Mouse (Mus musculus) midbrain, embryonic 12.5 days (tissue): ENCODE measurements around the gene Srgn. TPM values are rescaled to one million over a fixed set of nuclear protein-coding genes. Genes with fewer than 3 reads are reported as not detected.
A peak's percentile ranks its signal among the peaks of the same experiment; 100 is the strongest.

Experiments used
- ATAC-seq: fragments of 200-750 bp; cut with Nextera tagmentation; 2 replicates; pipeline ENCODE4 v1.8.0; 2017; ENCODE audit warnings: low read depth, moderate TSS enrichment, moderate library complexity; ENCODE audit not compliant: low FRiP score
- H3K27ac ChIP-seq: fragments of 300-500 bp; sonication (generic); replicated peaks from 2 replicates; pipeline ENCODE4 v1.5.1; 2016; ENCODE audit warnings: mild to moderate bottlenecking
- H3K27me3 ChIP-seq: fragments of 300-500 bp; sonication (generic); 2 replicates; pipeline ENCODE4 v1.6.1; 2016; ENCODE audit warnings: mild to moderate bottlenecking
- H3K36me3 ChIP-seq: fragments of 300-500 bp; sonication (generic); 2 replicates; pipeline ENCODE4 v1.6.1; 2016
- H3K4me1 ChIP-seq: fragments of 300-500 bp; sonication (generic); 2 replicates; pipeline ENCODE4 v1.6.1; 2016
- H3K4me2 ChIP-seq: fragments of 300-500 bp; sonication (generic); replicated peaks from 2 replicates; pipeline ENCODE4 v1.6.1; 2016; ENCODE audit warnings: mild to moderate bottlenecking, moderate library complexity
- H3K4me3 ChIP-seq: fragments of 300-500 bp; sonication (generic); 2 replicates; pipeline ENCODE4 v1.5.1; 2016; ENCODE audit warnings: mild to moderate bottlenecking
- H3K9ac ChIP-seq: fragments of 300-500 bp; sonication (generic); replicated peaks from 2 replicates; pipeline ENCODE4 v1.6.1; 2016; ENCODE audit warnings: mild to moderate bottlenecking, moderate library complexity
- H3K9me3 ChIP-seq: fragments of 300-500 bp; sonication (generic); 2 replicates; pipeline ENCODE4 v1.6.1; 2016; ENCODE audit warnings: mild to moderate bottlenecking
- WGBS: fragments of 180-500 bp; shearing (Covaris S2); methylation state at CpG from one replicate; pipeline ENCODE4 v1.1.7; 2016; 5-methylcytosine and 5-hydroxymethylcytosine counted together
- polyA plus RNA-seq: library from polyadenylated mRNA; unstranded; fragments of >200 nt; fragmentation: Nextera tagmentation; extraction: Ambion mirVana; gene quantifications from 2 replicates; pipeline ENCODE4 v1.2.1, GENCODE M21; 2016

Srgn gene
- polyA plus RNA-seq, 1 experiment from 2014 or later = 6.6 TPM

GRCm38 (mm10) chr10:62512855-62513254 is 14.4 kb downstream of the Srgn start:
- no peak for ATAC-seq
- H3K4me1 ChIP-seq = peaks cover 3% of the 10 kb centered on the region; the same call in 1 of the 2 replicates
- no peak overlapping the region for H3K9ac ChIP-seq
- H3K36me3 ChIP-seq = no peaks in the 10 kb centered on the region
- no peak overlapping the region for H3K4me2 ChIP-seq
- H3K27me3 ChIP-seq = peaks cover 13% of the 10 kb centered on the region; the same call in 1 of the 2 replicates
- no peak overlapping the region for H3K4me3 ChIP-seq
- H3K9me3 ChIP-seq = no peaks in the 10 kb centered on the region
- H3K27ac ChIP-seq = no peak overlapping the region
- 96% methylated on average over 4 of the region's 4 CpGs for WGBS

GRCm38 (mm10) chr10:62511528-62511927 is 15.7 kb downstream of the Srgn start:
- 89% methylated on average over 6 of the region's 6 CpGs for WGBS
- no peaks in the 10 kb centered on the region for H3K36me3 ChIP-seq
- no peak for ATAC-seq
- H3K4me2 ChIP-seq = no peak overlapping the region
- no peak overlapping the region for H3K27ac ChIP-seq
- H3K4me1 ChIP-seq = peaks cover 3% of the 10 kb centered on the region; the same call in 1 of the 2 replicates
- no peak overlapping the region for H3K4me3 ChIP-seq
- no peak overlapping the region for H3K9ac ChIP-seq
- H3K9me3 ChIP-seq = no peaks in the 10 kb centered on the region
- H3K27me3 ChIP-seq = peaks cover 20% of the 10 kb centered on the region

- no peak for ATAC-seq
- Histone ChIP-seq H3K27ac (no peak overlapping the region), H3K4me2 (no peak overlapping the region), H3K27me3 (peaks cover 20% of the 10 kb centered on the region), H3K4me1 (peaks cover 3% of the 10 kb centered on the region; the same call in 1 of the 2 replicates), H3K9me3 (no peaks in the 10 kb centered on the region), H3K36me3 (no peaks in the 10 kb centered on the region), H3K9ac (no peak overlapping the region), H3K4me3 (no peak overlapping the region)
- WGBS = 67% methylated on average over 11 of the region's 11 CpGs
These were observed 18.1 kb downstream of the Srgn start for GRCm38 (mm10) chr10:62509032-62509656.

- Histone ChIP-seq H3K9ac (peak overlapping the region; percentile 41), H3K27me3 (peaks cover 20% of the 10 kb centered on the region), H3K4me3 (peak overlapping the region; percentile 24), H3K36me3 (no peaks in the 10 kb centered on the region), H3K4me2 (peak overlapping the region; percentile 46), H3K27ac (no peak overlapping the region), H3K9me3 (no peaks in the 10 kb centered on the region), H3K4me1 (peaks cover 3% of the 10 kb centered on the region; the same call in 1 of the 2 replicates)
- no peak for ATAC-seq
- WGBS = 9% methylated on average over 11 of the region's 11 CpGs
These were observed 18.8 kb downstream of the Srgn start for GRCm38 (mm10) chr10:62508459-62508858.

GRCm38 (mm10) chr10:62507591-62508308 is 19.5 kb downstream of the Srgn start:
- 16% methylated on average over 18 of the region's 18 CpGs for WGBS
- H3K27me3 ChIP-seq = peaks cover 20% of the 10 kb centered on the region
- peak overlapping the region; percentile 24; the same call in 1 of the 2 replicates for H3K4me3 ChIP-seq
- H3K36me3 ChIP-seq = no peaks in the 10 kb centered on the region
- H3K4me1 ChIP-seq = peaks cover 3% of the 10 kb centered on the region; the same call in 1 of the 2 replicates
- peak overlapping the region; percentile 46 for H3K4me2 ChIP-seq
- H3K27ac ChIP-seq = no peak overlapping the region
- H3K9me3 ChIP-seq = no peaks in the 10 kb centered on the region
- no peak for ATAC-seq
- no peak overlapping the region for H3K9ac ChIP-seq

- H3K27me3 ChIP-seq = peaks cover 20% of the 10 kb centered on the region
- WGBS = 90% methylated on average over 4 of the region's 4 CpGs
- no peak for ATAC-seq
These were observed 20.2 kb downstream of the Srgn start for GRCm38 (mm10) chr10:62507071-62507470.

GRCm38 (mm10) chr10:62506019-62506556 is 21.2 kb downstream of the Srgn start:
- Histone ChIP-seq H3K9ac (no peak overlapping the region), H3K36me3 (no peaks in the 10 kb centered on the region), H3K27me3 (peaks cover 19% of the 10 kb centered on the region), H3K9me3 (no peaks in the 10 kb centered on the region), H3K27ac (no peak overlapping the region), H3K4me3 (no peak overlapping the region), H3K4me2 (no peak overlapping the region), H3K4me1 (peaks cover 3% of the 10 kb centered on the region; the same call in 1 of the 2 replicates)
- WGBS = 85% methylated on average over 17 of the region's 17 CpGs
- ATAC-seq = no peak

More at GRCm38 (mm10) chr10:62507071-62507470, 20.2 kb downstream of the Srgn start:
- Histone ChIP-seq H3K36me3 (no peaks in the 10 kb centered on the region), H3K27ac (no peak overlapping the region), H3K4me2 (no peak overlapping the region), H3K9ac (no peak overlapping the region), H3K4me3 (no peak overlapping the region), H3K4me1 (peaks cover 3% of the 10 kb centered on the region; the same call in 1 of the 2 replicates), H3K9me3 (no peaks in the 10 kb centered on the region)

- peaks cover 16% of the 10 kb centered on the region for H3K27me3 ChIP-seq
- H3K9ac ChIP-seq = no peak overlapping the region
- H3K36me3 ChIP-seq = no peaks in the 10 kb centered on the region
- ATAC-seq = no peak
- H3K4me2 ChIP-seq = no peak overlapping the region
- H3K27ac ChIP-seq = no peak overlapping the region
- WGBS = 76% methylated on average over 9 of the region's 9 CpGs
- peaks cover 3% of the 10 kb centered on the region; the same call in 1 of the 2 replicates for H3K4me1 ChIP-seq
- H3K9me3 ChIP-seq = no peaks in the 10 kb centered on the region
- H3K4me3 ChIP-seq = no peak overlapping the region
These were observed 21.8 kb downstream of the Srgn start for GRCm38 (mm10) chr10:62505224-62505983.

- Histone ChIP-seq H3K27me3 (peaks cover 14% of the 10 kb centered on the region), H3K4me3 (no peak overlapping the region), H3K4me2 (no peak overlapping the region), H3K9me3 (no peaks in the 10 kb centered on the region), H3K27ac (no peak overlapping the region), H3K4me1 (peaks cover 3% of the 10 kb centered on the region), H3K9ac (no peak overlapping the region), H3K36me3 (no peaks in the 10 kb centered on the region)
- WGBS = 73% methylated on average over 12 of the region's 12 CpGs
- no peak for ATAC-seq
These were observed 23.2 kb downstream of the Srgn start for GRCm38 (mm10) chr10:62503836-62504628.

- Histone ChIP-seq H3K4me2 (no peak overlapping the region), H3K9ac (no peak overlapping the region), H3K27ac (no peak overlapping the region), H3K9me3 (no peaks in the 10 kb centered on the region), H3K4me1 (peaks cover 3% of the 10 kb centered on the region), H3K27me3 (peaks cover 8% of the 10 kb centered on the region), H3K36me3 (no peaks in the 10 kb centered on the region), H3K4me3 (no peak overlapping the region)
- ATAC-seq = no peak
- 75% methylated on average over 4 of the region's 4 CpGs for WGBS
These were observed 23.9 kb downstream of the Srgn start for GRCm38 (mm10) chr10:62503353-62503752.

GRCm38 (mm10) chr10:62501951-62502350 is 25.3 kb downstream of the Srgn start:
- Histone ChIP-seq H3K9ac (no peak overlapping the region), H3K4me2 (no peak overlapping the region), H3K4me1 (no peaks in the 10 kb centered on the region; the same call in 1 of the 2 replicates), H3K36me3 (no peaks in the 10 kb centered on the region), H3K4me3 (no peak overlapping the region), H3K9me3 (no peaks in the 10 kb centered on the region), H3K27ac (no peak overlapping the region), H3K27me3 (0 out of 2 replicates have a peak, but pooled peaks cover 1% of the 10 kb centered on the region)
- ATAC-seq = no peak
- WGBS = 87% methylated on average over 7 of the region's 7 CpGs
